Mouse (Mus musculus) layer of hippocampus, adult 11-12 months (tissue): ENCODE data around the gene Relt.
"Not testable (repeated sequence)": the region's sequence is repeated elsewhere in the genome, so short reads cannot be mapped to it uniquely, and the experiment has no call there.

Experiments
- DNase-seq: peaks from one replicate; pipeline ENCODE4 v3.0.0; 2022; ENCODE audit warnings: low spot score

The Relt gene

DNA sequence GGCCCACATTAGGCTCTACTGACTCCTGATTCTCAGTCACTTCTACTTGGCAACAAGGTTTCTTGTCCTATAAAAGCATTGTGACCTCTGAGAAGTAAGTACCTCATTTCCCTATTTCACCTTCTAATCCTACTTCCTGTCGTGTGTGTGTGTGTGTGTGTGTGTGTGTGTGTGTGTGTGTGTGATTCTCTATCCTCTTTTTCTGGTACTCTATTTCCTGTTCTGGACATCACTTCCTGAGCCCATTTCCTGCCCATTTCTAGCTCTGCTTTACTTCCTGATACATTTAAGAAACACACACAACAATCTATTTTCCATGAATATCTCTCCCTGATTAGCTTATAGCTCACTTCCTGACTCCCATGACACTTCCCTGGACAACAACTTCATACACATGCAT, 12.6 kb upstream of the Relt start:
- no peak for DNase-seq

DNA sequence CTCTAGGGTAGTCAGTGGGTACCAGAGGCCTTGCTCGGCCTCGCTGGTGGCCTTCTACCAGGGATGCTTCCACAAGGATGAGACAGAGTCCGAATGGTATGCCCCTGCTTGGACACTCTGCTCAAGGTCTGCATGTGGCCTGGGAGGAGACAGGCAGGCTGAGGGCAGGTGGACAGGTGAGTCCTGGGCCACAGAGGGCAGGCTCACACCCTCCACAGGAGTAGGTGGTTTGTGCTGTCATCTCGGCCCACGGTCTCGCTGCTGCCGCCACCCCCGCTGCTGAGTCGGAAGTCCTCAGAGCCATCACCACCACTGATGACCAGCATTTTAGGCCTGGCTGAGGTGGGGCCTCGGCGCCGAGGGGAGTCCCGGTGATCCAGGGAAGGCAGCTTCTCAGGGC, 10.0 kb upstream of the Relt start:
- DNase-seq = no peak

DNA sequence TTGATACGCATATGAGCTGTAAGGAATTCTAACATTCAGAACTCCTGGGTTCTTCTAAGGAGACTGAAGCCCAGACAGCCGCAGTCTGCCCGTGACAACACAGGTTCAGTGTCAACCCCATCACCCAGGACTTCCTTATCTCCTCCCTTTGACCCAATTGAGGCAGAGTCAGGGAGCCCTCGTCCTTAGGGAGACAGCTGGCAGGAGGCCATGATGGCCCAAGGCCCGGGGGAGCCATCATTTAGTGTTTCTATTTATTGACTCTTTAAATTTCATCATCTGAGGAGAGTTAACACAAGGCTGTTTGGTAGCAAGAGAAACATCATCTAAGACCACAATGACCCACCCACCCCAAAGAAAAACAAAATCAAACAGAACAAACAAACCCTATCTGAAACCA, 8.6 kb upstream of the Relt start:
- DNase-seq = no peak

DNA sequence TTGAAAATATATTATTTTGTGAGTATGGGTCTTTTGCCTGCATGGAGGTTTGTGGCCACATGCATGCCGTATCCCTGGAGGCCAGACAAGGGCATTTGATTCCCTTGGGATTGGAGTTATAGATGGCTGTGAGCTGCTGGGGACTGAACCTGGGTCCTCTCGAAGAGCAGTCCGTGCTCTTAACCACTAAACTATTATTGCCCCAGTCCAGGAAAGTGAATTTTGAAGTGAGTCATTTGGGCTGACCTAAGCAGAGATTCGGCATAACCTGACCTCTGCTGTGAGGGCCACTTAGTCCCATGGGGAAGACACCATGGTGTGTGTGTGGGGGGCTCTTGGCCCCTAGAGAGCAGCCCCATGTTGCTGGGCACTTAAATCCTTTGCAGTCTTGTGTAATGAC, 8.1 kb upstream of the Relt start:
- DNase-seq = no peak

DNA sequence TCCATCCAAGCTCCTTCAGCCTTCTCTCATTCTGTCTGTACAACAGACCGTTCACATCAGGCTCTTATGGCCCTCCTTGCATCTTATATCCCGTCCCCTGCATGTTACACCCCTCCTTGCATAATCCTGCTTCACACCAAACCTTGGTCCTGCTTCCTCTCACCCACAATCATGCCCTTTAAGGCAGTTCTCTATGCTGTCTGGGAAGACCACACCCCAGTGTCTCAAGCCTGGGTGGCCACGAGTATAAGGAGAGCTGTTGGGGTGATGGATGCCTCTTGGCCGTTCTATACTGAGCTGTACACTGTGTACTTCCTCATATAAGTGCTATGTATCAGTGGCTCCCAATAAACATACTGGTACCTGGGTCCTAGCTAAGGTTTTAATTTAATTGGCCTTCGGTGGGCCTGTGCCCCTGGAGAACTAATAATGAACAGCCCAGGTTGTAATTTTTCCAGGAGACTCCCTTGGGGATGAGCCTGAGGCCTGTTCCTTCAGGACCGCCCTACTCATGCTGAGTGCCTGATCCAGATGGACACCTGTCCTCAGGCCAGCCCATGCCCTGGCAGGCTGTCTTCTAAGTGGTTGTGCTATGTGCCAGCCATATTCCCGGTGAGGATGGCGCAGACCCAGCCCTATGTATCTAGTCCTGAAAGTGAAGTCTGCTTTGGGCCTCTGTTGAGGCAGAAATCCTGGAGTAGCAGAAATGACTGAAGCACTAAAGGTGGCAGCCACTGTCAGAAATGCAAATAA, 6.8 kb upstream of the Relt start:
- no peak for DNase-seq

DNA sequence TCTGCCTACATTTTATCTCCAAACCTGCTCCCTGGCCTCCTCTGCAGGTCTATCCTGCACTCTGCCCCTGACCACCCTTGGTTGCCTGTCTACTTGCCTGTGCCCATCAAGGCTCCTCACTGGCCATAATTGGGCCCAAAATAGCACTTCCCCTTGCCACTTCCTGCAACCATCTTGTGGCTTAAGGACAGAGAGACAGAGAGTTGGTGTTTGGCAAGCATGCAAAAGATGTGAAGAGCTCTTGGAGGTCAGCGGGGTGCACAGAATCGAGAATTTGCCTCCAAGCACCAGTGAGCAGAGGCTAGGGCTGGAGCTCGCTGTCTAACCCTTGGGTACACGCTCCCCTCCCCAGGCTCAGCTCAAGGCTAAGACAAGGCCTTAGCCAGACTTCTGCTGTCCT, 5.3 kb upstream of the Relt start:
- no peak for DNase-seq

DNA sequence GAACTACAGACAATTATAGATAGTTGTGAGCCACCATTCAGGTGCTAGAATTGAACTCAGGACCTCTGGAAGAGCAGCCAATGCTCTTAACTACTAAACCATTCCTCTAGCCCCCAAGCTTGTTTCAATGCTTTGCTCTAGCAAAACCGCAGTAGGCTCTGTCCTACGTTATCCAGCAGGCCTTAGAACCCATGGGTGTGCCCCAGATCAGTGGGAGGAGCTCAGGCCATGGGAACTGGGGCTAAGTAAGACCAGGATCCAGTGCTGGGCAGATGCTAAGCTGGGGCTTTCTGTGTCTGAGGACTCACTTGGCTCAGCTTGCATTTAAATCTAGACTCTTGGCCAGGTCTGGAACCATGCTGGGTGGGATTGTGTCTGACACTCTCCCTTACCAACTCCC, 4.3 kb upstream of the Relt start:
- no peak for DNase-seq

DNA sequence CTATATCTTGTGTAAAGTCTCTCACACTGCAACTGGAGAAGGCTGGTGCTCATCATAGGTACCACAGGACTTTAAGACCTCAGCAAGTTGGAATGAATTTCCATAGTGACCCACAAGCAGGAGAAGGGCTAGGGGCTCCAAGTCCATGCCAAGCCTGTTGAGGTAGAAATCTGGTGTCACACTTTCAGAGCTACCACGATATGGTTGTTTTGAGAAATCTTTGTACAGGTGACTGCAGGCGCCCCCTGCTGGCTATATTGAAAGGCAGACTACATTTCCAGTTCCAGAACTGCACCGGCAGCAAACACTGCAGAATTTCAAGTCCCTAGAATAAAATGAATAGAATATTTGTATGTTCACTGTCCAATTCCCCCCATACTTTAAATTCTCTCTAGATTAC, 3.4 kb upstream of the Relt start:
- DNase-seq = peak; percentile 84

DNA sequence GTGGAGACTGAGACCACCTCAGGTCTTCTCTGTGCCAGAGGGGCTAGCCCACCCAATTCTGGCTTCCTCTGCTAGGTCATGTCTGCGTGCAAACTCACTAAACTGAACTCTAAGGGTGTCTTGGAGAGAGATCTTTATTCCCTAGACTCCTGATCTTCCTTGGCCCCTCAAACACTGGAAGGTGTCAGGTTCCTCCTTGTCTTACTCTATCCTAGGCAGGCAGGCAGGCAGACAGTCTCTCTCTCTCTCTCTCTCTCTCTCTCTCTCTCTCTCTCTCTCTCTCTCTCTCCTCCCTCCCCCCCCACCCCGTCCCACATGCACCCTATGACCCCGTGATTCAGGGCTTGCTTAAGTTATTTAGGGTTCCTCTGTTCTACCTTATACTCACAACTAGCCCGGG, 893 bp downstream of the Relt start:
- no peak for DNase-seq

DNA sequence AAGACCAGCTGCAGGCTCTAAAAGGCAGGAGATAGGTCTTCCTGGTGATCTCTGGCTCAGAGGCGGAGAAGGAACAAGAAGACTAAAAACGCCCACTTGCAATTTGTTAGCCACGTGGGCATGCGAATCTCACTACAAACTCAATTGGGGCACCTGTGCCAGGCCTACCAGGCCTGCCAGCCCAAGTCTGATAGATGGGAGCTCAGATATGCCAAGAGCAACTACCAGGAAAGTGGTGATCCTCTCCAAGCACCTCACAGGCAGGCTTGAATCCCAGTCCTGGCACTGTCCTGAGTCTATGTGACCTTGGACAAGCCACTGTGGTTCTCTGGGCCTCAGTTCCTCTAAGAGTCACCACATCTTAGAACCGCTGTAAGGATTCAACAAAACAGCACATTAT, 2.0 kb downstream of the Relt start:
- DNase-seq = no peak

DNA sequence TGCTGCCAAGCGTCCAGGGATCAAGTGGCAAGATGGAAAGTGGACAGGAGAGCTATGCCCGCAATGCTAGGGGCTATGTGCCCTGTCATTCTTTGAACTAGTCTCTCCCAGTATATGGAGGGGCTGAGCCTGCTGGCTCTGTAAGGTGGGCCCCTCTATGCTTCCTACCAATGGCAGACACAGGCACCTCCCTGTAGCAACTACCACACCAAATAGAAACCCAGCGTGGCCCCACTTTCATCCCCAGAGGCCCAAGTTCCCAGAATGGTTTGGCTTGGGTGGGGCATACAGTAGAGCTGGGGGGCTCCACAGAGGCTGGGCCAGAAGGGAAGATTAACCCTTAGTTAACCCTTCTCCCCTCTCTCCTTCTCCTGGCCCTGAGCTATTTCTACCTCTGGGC, 2.8 kb downstream of the Relt start:
- DNase-seq = no peak

DNA sequence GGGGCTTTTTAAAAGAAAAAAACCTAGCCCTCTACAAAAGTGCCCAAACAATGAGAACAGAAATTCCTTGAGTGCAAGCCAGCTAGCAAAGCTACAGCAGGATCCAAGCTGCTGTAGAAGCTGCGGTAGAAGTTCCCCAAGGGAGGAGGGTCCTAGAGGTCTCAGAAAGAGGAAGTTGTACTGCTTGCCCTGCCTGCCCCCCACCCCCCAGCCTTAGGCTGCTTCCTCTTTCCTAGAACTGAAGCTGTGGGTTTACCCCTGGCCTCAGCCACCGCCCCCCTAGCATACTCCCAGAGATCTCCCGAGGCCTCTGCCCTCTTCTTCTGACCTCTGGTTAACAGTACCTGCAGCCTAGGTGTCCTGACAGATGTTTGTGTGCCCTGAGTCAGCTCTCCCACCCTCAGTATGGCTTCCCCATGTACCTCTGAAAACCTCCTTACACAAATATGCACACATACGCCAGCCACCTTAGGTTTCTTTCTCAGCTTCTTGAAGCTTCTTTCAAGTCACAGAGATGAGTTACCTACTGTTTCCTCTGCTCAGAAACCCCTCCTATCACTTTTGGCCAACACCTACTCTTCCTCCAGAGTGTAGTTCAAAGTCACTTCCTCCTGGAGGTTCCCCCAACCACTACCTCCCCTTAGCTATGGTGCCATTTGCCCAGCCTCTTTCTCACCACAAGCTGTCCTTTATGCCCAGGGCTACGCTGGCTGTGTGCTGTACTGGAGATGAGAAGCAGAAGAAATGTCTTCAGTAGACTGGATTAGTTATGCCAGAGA, 7.3 kb downstream of the Relt start:
- no peak for DNase-seq

DNA sequence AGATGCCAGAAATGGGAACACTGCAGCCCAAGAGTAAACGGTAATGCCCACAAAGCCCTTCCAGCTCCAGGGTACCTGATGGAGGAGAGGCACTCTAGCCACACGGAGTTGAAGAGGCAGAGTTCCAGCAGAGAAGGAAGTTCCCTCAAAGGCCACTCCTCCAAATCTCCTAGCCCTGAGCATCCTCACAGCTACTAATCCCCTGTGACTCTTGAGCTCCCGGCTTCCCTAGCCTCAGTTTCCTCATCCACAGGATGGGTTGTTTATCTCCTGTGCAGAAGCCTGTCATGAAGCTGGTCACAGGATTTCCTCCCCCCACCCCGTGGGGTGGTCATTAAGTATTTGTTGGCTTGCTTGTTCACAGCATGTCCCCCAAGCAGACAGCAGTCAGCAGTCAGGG, 7.9 kb downstream of the Relt start:
- no peak for DNase-seq

DNA sequence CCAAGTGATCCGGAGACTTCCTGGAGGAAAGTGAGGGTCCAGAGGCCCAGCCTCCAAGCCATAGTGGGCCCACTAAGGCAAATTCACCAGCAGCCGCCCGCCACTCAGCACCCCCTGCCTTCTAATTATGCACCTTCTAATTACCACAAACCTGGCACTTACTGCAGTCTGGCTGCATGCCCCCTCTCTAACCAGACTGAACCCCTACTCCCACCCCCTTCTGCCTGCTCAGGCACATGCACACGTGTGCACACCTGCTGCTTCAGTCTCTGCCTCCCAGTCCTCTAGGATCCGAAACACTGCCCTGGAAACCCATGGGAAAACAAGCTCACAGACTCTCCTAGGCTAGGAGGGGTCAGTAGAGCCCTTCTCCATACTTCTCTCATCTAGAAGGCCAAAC, 8.4 kb downstream of the Relt start:
- no peak for DNase-seq

DNA sequence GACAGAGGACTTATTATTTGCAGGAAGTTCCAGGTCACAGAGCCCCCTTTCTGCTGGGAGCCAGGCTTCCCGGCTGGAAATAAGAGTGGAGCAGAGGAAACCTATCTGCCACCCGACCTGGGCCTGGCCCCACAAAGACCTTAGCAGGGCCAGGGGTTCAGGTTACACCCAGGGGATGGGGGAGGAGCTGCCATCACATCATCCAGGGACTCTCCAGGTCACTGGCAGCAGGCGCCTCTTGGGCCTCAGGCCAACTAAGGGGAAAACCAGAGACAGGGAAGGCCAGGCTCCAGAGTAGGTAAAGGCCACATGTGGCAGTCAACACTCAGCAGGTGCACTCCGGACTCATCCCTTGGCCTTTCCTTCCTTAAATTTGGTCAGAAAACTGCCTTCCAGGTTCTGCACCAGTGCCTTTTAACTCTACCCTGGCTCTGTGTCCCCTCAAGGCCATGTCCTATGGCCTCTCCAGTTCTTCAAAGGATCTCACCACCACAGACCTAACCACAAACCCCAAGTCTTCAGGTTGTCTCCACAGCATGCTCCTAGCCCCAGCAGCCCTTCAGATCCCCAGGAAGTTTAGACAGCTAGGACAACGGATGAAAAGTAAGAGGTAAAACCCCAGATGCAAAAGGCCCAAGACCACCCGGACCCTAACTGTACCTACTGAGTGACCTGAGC, 9.0 kb downstream of the Relt start:
- DNase-seq = no peak

DNA sequence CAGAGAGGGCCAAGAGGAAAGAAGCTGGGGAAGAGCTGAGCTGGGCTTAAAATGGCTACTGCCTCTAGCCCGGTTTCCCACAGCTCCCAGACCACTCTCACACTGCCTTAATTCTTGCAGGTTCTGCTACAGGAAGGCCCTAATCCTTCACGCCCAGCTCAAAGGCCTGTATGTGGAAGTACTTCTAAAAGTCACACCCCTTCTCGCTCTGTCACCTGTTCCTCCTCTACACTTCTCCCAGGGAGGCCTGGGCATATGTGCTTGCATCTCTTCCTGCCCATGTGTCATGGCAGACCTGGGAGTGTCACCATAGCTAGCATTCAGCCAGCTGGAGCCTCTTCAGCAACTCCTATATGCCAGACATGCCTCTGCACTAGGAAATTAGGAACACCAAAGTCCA, 9.8 kb downstream of the Relt start:
- DNase-seq = no peak

DNA sequence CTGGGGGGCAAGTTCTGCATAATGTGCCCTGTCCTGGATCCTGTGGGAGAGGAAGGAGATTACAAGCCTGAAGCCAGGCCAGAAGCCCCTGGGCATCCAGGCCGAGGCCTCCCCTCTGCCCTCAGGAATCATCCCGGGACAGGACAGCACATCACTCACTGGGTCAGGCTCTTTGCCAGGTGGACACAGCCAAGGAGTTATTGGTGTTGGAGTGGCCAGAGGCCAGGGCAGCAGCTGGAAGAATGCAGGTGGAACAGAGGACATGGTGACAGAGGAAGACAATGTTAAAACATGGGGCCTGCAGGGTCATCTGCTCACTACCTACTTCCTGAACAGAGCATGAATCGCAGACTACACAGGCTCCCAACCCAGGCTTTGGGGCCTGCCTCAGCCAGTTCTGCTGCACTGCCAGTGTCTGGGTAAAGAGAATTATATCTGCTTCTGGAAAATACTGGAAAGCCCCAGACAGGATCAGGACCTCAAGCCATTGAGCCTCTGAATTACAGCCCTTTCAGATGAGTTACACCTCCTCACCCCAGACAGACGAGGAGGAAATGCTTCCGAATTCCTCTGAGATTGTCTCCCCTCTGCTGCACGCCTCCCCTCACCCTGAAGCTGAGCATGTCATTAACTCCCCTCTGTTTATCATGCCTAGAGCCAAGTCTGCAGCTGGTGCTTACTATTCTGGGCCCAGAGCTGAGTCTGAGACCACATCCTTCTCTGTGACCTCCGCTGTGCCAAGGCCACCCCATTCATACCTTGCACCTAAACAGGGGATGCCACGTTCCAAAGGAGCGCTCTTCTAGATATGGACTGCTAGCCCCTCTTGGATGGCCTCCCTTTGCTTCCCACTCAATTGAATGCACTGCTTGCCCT, 11.5 kb downstream of the Relt start:
- no peak for DNase-seq

DNA sequence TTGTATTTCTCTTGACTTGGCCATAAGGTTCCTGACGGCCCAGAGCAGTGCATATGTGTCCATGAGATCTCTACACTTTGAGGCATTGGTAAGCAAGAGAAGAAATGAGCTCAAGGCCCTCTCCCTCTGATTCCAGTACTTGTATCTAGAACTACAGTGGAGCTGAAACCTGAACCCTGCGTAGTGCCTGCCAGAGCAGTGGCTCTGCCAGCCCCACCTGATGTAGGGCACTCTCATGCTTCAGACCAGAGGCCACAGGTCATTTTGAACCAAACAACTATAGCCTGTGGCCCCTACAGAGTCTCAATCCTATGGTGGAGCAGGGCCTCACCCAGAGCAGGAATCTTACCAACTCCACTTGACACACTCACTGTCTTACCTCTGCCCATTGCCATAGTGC, 13.7 kb downstream of the Relt start:
- DNase-seq = no peak

DNA sequence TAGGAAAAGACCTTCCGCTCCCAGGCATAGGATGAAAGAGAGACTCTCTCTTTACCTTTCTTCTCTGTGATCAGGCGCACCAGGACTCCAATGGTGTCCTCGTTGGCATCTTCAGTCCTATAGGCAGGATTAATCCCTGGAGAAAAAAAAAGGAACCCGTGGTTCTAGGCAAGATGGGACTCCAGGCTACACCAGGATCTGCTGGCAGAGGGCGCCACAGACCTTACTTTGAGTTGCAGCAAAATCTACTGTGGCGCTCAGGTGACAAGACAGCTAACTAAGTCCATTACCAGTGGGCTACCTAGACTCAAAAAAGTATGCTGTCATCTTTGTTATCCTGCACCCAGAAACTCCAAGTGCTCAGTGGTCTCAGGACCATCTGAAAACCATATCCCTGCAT, 14.5 kb downstream of the Relt start:
- DNase-seq = peak; percentile 89

DNA sequence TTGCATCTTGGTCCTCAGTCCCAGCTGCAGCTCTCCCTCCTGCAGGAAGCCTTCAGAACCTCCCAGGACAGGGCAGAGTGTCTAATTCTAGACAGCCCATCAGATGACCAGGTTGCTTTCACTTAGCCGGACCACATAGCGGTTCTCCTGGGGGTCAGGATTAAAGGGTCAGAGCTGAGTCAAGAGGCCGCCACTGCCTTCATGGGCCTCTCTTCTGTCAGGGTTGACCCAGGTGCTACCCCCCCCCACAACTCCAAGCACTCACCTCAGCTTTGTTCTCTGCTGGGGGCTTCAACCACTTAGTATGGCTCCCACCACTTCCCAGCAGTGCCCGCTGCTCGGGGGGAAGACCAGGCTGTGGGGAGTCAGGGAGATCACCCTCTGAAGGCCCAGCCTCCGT, 16.1 kb downstream of the Relt start:
- DNase-seq = no peak

DNA sequence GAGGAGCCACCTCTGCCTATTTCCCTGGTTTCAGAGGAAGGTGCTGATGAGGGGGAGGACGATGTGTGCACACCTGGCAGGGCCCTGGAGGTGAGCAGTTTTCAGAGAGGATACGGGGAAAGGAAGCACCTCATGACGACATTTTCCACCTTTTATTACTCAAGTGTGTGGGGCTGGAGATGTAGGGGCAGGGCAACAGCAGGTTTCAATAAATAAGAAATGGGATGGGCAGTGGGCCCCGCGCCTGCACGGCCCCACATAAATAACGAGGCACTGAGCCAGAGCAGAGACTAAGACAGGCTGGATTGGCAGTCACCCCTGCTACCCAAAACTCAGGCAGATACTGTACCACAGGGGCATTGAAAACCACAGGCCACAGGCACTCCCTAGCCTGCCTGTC, 17.2 kb downstream of the Relt start:
- DNase-seq = not testable (repeated sequence)

DNA sequence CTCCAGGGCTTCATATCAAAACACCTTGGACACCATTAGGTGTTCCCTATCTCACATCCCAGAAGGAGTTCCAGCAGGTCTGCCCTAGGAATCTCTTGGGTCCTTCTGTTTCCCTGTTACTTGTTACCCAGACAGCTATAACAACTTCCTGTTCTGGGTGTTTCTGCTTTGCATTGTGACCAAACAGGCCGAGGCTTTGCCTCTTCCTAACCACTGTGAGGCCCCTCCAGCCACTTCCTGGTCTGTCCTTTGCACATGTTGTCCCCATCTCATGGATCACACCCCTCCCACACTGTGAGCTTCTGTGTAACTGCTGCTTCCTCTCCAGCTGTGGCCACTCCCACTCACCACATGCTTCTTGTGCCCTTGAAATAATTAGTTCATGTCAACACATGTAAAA, 17.8 kb downstream of the Relt start:
- DNase-seq = peak; percentile 72
